Mouse (Mus musculus): ENCODE data around the gene Elmod1. TPM values are rescaled to one million over a fixed set of nuclear protein-coding genes. Genes with fewer than 3 reads are reported as not detected.
A peak's percentile ranks its signal among the peaks of the same experiment; 100 is the strongest.

Elmod1 gene
- polyA plus RNA-seq, 2 experiments, result 0.03 TPM; not detected in 1

DNA sequence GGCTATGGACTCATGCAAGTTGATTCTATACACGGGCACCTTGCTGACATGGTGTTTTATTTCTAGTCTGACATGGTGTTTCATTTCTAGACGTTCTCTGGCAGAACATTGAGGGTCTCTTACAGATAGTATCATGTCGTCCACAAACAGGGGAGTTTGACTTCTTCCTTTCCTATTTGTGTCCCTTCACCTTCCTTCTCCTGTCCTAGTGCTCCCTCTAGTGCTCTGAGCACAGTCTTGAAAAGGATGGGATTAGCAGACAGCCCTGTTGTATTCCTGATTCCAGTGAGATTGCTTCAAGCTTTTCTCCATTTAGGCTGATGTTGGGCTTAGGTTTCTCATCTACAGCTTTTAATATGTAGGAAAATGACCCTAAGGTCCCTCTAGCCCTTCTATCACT, 11.9 kb upstream of the Elmod1 start:
- WGBS (ENCODE audit: insufficient replicate concordance), result 19% methylated on average over 3 of the region's 3 CpGs
- H3K36me3 ChIP-seq (replicated peaks; ENCODE audit: control insufficient read depth, insufficient read depth, low read depth), result no peaks in the 10 kb centered on the region
- no peaks in the 10 kb centered on the region for H3K4me1 ChIP-seq (replicated peaks; ENCODE audit: control insufficient read depth in 2 of 2, insufficient read depth in 2 of 2, low read length in 1 of 2)
- ATAC-seq (ENCODE audit: insufficient read depth) (no peak), DNase-seq (ENCODE audit: low read depth in 3 of 3, low spot score in 3 of 3) (no peak)
- no peak overlapping the region for H3K27ac ChIP-seq
- H3K9ac ChIP-seq (replicated peaks), result no peak overlapping the region
- TF ChIP-seq EP300 (IDR thresholded peaks at IDR 0.05; ENCODE audit: low read depth) (no peak), CTCF (IDR thresholded peaks at IDR 0.05; ENCODE audit: low read depth) (peak; percentile 16; the same call in 1 of the 2 replicates)
- no peaks in the 10 kb centered on the region for H3K27me3 ChIP-seq (ENCODE audit: control insufficient read depth, insufficient read depth, low read length)
- H3K4me2 ChIP-seq (ENCODE audit: low read depth), result no peak overlapping the region
- no peaks in the 10 kb centered on the region for H3K9me3 ChIP-seq (ENCODE audit: control insufficient read depth, low read length)
- no peak overlapping the region for H3K4me3 ChIP-seq (ENCODE audit: insufficient read depth in 1 of 2, low read depth in 2 of 2, low read length in 2 of 2)

DNA sequence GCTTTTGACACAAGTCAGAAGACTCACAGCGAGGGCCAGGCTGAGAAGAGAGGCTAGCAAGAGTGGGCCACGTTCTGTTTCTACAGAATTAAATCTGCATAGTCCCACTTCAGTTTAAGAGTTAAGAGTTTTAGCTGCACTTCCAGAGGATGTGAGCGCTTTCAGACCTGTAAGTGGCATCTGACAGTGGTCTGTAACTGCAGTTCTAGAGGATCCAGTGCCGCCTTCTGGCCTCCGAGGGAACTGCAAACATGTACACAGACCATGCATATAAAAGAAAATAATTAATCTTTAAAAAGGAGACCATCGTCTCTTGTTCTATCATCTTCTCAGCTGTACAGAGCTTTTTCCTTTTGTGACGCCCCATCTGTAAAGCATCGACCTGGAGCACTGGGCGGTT, 9.8 kb upstream of the Elmod1 start:
- Histone ChIP-seq H3K4me3 (ENCODE audit: insufficient read depth in 1 of 2, low read depth in 2 of 2, low read length in 2 of 2) (no peak overlapping the region), H3K4me2 (ENCODE audit: low read depth) (no peak overlapping the region), H3K27me3 (ENCODE audit: control insufficient read depth, insufficient read depth, low read length) (no peaks in the 10 kb centered on the region), H3K9ac (replicated peaks) (no peak overlapping the region), H3K4me1 (replicated peaks; ENCODE audit: control insufficient read depth in 2 of 2, insufficient read depth in 2 of 2, low read length in 1 of 2) (no peaks in the 10 kb centered on the region), H3K27ac (no peak overlapping the region), H3K36me3 (replicated peaks; ENCODE audit: control insufficient read depth, insufficient read depth, low read depth) (no peaks in the 10 kb centered on the region), H3K9me3 (ENCODE audit: control insufficient read depth, low read length) (no peaks in the 10 kb centered on the region)
- ATAC-seq (ENCODE audit: insufficient read depth), result no peak
- DNase-seq (ENCODE audit: low read depth in 3 of 3, low spot score in 3 of 3), result no peak
- WGBS (ENCODE audit: insufficient replicate concordance), result 29% methylated on average over 9 of the region's 9 CpGs
- peak; percentile 56 for TF ChIP-seq CTCF (IDR thresholded peaks at IDR 0.05; ENCODE audit: low read depth)
- no peak for TF ChIP-seq EP300 (IDR thresholded peaks at IDR 0.05; ENCODE audit: low read depth)

DNA sequence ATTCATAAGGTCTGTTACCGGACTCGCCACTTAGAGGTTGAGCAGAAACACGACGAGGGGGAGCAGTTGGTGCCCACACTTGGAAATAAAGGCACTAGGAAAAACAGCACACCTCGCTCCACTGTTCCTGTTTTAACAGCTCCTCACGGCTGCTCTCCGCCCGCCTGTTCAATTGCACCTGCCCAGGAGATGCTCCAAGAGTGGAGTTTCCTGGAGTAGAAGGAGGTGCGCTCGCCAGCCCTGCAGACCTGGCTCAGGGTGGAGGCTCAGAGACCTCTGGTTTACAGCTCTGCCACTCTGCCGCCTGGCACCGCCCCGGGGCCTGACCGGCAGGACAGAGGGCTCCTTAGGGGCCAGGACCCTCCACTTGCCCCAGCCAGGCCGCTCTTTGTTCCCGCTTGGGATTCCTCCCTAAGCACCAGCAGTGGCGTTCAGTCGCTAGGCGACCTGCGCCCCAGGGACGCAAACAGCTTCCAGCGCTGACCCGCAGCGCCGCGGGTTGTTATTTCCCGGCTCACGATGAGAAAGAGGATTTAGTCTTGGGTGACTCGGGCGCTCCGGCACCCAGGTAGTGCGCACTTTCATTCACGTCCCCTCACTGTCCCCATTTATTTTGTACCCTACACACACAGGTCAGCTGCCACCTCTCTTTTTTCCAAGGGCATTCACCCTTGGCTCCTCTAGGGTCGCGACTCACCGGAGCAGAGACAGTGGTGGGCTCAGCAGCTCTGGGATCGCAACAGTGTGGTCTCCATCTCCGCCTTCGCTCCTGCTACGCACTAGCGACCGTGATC, 576 bp downstream of the Elmod1 start:
- 2% methylated on average over 42 of the region's 42 CpGs for WGBS (ENCODE audit: insufficient replicate concordance)

DNA sequence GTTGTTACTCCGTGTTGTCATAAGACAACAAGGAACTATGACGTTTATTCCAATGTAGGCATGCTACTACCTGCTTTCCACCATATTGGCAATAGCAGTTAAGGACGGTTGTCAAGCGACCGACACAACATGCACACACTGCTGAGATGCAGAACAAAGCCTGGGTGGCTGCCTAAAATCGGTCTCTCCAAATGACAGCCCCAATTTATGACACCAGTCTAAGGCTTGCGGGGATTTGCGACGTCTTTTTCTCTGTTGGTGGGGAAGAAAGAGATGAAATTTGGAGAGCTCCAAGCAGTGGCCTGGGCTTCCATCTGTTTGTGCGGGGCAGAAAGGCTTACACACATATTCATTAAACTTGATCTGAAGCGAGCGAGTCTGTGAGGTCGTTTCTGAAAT, 1.2 kb downstream of the Elmod1 start:
- H3K4me1 ChIP-seq (replicated peaks; ENCODE audit: control insufficient read depth in 2 of 2, insufficient read depth in 2 of 2, low read length in 1 of 2), result no peaks in the 10 kb centered on the region

More for the DNA sequence above, 576 bp downstream of the Elmod1 start:
- H3K27ac ChIP-seq, result no peak overlapping the region
- peak overlapping the region; percentile 33 for H3K4me2 ChIP-seq (ENCODE audit: low read depth)
- TF ChIP-seq EP300 (IDR thresholded peaks at IDR 0.05; ENCODE audit: low read depth), result no peak
- no peak for TF ChIP-seq CTCF (IDR thresholded peaks at IDR 0.05; ENCODE audit: low read depth)
- no peaks in the 10 kb centered on the region for H3K9me3 ChIP-seq (ENCODE audit: control insufficient read depth, low read length)
- H3K9ac ChIP-seq (replicated peaks), result no peak overlapping the region
- DNase-seq (ENCODE audit: low read depth in 3 of 3, low spot score in 3 of 3), result no peak
- H3K4me1 ChIP-seq (replicated peaks; ENCODE audit: control insufficient read depth in 2 of 2, insufficient read depth in 2 of 2, low read length in 1 of 2), result no peaks in the 10 kb centered on the region
- H3K4me3 ChIP-seq (ENCODE audit: insufficient read depth in 1 of 2, low read depth in 2 of 2, low read length in 2 of 2), result peak overlapping the region; percentile 4 to 30; a peak in 2 of 4 replicates
- H3K27me3 ChIP-seq (ENCODE audit: control insufficient read depth, insufficient read depth, low read length), result peaks cover 28% of the 10 kb centered on the region
- no peak for ATAC-seq (ENCODE audit: insufficient read depth)
- no peaks in the 10 kb centered on the region for H3K36me3 ChIP-seq (replicated peaks; ENCODE audit: control insufficient read depth, insufficient read depth, low read depth)

DNA sequence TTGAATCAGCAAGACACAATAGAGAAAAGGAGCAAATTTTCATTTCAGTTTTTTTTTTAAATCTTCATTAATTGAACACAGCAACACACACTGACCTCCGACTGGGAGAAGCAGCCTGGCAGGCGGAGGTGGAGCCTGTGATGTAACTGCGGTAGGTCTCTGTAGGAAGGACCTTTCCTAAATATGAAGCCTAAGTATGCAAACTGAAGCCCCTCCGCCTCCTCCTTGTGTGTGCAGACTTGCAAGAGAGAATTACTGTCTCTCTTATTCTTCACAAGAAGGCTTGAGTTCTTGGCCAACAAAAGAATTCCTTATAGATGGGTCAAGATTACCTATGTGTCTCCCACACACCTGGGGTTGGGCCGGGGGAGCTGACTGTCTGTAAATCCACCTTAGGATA, 1.9 kb downstream of the Elmod1 start:
- H3K9me3 ChIP-seq (ENCODE audit: control insufficient read depth, low read length), result no peaks in the 10 kb centered on the region
- H3K27me3 ChIP-seq (ENCODE audit: control insufficient read depth, insufficient read depth, low read length), result peaks cover 28% of the 10 kb centered on the region
- no peaks in the 10 kb centered on the region for H3K4me1 ChIP-seq (replicated peaks; ENCODE audit: control insufficient read depth in 2 of 2, insufficient read depth in 2 of 2, low read length in 1 of 2)
- no peak overlapping the region for H3K4me2 ChIP-seq (ENCODE audit: low read depth)
- WGBS (ENCODE audit: insufficient replicate concordance), result 44% methylated on average over 5 of the region's 5 CpGs
- ATAC-seq (ENCODE audit: insufficient read depth) (no peak), DNase-seq (ENCODE audit: low read depth in 3 of 3, low spot score in 3 of 3) (no peak)
- H3K9ac ChIP-seq (replicated peaks), result no peak overlapping the region
- no peaks in the 10 kb centered on the region for H3K36me3 ChIP-seq (replicated peaks; ENCODE audit: control insufficient read depth, insufficient read depth, low read depth)
- no peak for TF ChIP-seq EP300 (IDR thresholded peaks at IDR 0.05; ENCODE audit: low read depth)
- no peak for TF ChIP-seq CTCF (IDR thresholded peaks at IDR 0.05; ENCODE audit: low read depth)
- no peak overlapping the region for H3K4me3 ChIP-seq (ENCODE audit: insufficient read depth in 1 of 2, low read depth in 2 of 2, low read length in 2 of 2)
- no peak overlapping the region for H3K27ac ChIP-seq

More for the DNA sequence above, 1.2 kb downstream of the Elmod1 start:
- Histone ChIP-seq H3K27ac (no peak overlapping the region), H3K4me3 (ENCODE audit: insufficient read depth in 1 of 2, low read depth in 2 of 2, low read length in 2 of 2) (no peak overlapping the region), H3K9me3 (ENCODE audit: control insufficient read depth, low read length) (no peaks in the 10 kb centered on the region), H3K36me3 (replicated peaks; ENCODE audit: control insufficient read depth, insufficient read depth, low read depth) (no peaks in the 10 kb centered on the region), H3K27me3 (ENCODE audit: control insufficient read depth, insufficient read depth, low read length) (peaks cover 28% of the 10 kb centered on the region), H3K4me2 (ENCODE audit: low read depth) (no peak overlapping the region), H3K9ac (replicated peaks) (no peak overlapping the region)
- TF ChIP-seq EP300 (IDR thresholded peaks at IDR 0.05; ENCODE audit: low read depth) (no peak), CTCF (IDR thresholded peaks at IDR 0.05; ENCODE audit: low read depth) (no peak)
- ATAC-seq (ENCODE audit: insufficient read depth) (no peak), DNase-seq (ENCODE audit: low read depth in 3 of 3, low spot score in 3 of 3) (no peak)
- 22% methylated on average over 13 of the region's 13 CpGs for WGBS (ENCODE audit: insufficient replicate concordance)
